Mouse (Mus musculus): ENCODE data around the gene Cltc.

DNA sequence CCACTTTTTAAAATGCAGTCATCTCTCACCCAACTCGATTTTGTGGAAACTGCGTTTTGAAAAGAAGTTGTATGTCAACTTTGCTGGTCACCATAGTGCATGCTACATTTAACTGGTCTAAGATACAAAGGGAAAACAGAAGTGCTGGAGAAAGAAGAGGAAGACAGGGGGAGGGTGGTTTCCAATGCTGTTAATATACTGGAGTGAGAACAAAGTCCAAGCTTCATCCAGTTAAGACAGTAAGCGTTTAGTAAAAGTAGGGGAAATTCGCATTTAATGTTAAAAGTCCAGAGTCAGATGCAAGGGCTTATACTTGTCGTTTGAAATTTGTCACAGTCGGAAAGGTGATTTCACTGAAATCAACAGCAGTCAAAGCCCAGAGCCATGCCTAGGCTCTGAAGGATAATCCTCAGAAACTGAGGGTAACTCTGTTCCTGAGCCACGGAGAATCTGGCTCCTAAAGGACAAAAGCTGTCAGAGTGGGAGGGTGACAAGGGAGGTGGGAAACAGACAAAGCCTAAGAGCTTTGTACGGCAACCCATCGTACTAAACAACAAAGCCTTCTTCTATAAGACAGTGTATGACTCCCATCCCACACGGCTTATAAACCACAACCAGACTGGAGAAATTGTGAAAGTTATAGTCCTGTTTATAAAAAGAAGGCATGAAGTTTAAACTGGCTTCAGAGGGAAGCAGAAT, 23.0 kb downstream of the Cltc start:
- TF ChIP-seq CTCF (IDR thresholded peaks at IDR 0.05; ENCODE audit: low read depth, low read length) (no peak), GATA1 (IDR thresholded peaks at IDR 0.05; ENCODE audit: borderline replicate concordance, low read length) (no peak), GATA2 (IDR thresholded peaks at IDR 0.05; ENCODE audit: borderline replicate concordance, low read depth, low read length) (no peak), TAL1 (conservative IDR thresholded peaks at IDR 0.05; ENCODE audit: low read depth, low read length) (no peak), POLR2AphosphoS5 (IDR thresholded peaks at IDR 0.05; ENCODE audit: insufficient replicate concordance, low read depth, low read length) (no peak)
